Mouse (Mus musculus): ENCODE measurements around the gene Tomm70a.

GRCm38 (mm10) chr16:57171161-57171560 lies 49.7 kb downstream of the Tomm70a start:
- TF ChIP-seq CTCF (IDR thresholded peaks at IDR 0.05; ENCODE audit: control insufficient read depth, insufficient read depth, low read length): no peak
- TF ChIP-seq POLR2A (IDR thresholded peaks at IDR 0.05; ENCODE audit: borderline replicate concordance, control insufficient read depth, low read depth, low read length): no peak
